Mouse (Mus musculus): ENCODE measurements around the gene Tmem179b.

DNA sequence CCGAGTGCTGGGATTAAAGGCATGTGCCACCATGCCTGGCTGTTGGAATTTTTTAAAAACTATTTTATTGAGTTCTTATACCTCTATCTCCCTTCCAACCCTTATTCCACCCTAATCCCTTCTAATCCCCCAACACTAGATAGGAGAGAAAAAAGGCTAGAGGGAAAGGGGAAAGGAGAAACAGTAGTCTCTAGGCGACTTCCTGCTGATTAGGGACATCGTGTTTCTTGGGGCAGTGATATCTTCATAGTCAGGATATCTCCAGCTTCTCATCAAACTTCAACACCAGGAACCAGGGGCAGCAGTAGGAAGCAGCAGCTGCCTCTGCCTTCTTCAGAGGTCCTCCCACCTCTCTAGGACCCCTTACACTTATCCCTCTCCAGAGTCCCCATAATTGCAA is 39.9 kb downstream of the Tmem179b start:
- no peak for TF ChIP-seq CTCF (IDR thresholded peaks at IDR 0.05; ENCODE audit: extremely low read depth, insufficient read length, insufficient replicate concordance, low read depth, low read length)
- TF ChIP-seq POLR2A (IDR thresholded peaks at IDR 0.05; ENCODE audit: low read depth, low read length) = no peak
